Mouse (Mus musculus): ENCODE data around the gene Bcan. TPM values are rescaled to one million over a fixed set of nuclear protein-coding genes. Genes with fewer than 3 reads are reported as not detected.

The Bcan gene
- total RNA-seq, 2 experiments from 2014 or later: 0.19 TPM; not detected in 1

DNA sequence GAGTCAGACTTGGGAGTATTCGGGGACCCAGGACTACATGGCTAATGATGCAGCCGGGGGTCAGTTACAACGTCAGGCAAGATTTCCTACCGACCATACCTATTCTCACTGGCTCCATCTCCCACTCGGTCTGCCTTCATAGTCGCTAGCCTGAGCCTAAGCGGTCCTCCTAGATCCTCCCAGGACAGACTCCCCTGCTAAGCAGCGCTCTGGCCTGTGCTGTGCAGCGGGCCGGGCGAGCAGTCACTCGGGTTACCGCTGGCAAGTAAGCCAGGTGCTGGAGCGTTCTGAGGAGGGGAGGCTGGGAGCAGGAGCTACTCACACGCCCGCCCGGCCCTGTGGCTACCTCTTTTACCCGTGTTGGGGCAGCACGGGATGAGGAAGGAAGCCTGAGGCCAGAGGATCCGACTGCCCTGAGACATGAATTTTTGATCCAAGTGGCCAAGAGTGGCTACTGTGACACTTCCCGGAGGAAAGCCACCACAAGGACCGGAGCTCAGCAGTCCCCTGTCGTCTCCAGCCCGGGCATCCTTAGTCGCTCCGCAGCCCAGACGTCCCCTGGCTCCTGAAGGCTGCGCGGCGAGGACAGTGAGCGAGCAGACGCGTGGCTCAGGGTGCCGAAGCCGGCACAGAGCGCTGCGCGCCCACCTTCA is 661 bp downstream of the Bcan start:
- intact Hi-C loops (cut with DNase I): no loop called here
- DNase-seq: no peak

DNA sequence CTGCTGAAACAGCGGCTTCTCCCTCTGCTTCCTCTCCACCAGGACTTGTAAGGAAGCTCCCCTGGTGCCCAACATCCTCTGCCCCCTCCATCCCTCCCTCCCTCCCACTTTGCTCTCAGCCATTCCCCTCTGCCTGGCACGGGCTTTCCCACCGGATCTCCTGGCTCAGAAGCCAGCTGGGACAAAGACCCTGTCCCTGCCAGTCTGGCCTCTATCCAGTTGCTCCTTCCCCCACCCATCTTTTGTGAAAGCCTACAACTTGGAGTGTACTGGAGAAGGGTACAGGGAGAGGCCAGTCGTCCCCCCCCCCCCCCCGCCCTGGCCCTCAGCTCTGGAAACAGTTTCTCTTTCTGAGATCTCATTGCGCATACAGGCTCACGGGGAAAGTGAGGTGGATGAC is 1.3 kb downstream of the Bcan start:
- DNase-seq: no peak
- intact Hi-C loops (cut with DNase I): no loop called here

DNA sequence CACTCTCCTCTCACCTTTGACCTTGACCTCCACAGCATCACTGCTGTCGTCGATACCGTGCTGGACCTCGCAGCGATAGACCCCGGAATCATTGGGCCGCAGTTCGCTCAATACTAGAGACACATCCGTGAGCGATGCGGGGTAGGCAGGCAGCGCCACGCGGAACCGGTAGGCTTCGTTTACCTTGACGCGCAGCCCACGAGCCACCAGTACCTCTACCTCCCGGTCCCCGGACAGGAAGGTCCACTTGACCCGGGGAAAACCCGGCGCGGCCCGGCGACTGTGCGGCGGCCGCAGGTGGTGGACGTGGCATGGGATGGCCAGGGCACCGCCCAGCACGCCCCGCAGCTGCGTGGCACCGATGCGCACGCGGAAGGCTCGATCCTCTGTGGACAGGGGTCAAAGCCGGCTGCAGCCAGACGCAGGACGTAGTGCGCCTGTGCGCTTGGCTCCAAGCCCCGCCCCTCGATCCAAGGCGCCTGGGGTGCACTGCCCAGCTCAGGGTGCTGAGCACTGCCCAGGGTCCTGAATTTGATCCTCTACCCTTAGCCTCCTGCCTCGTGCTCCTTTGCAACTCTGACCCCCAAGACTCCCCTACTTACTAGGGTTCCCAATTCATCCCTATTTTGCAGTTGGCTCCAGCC is 2.9 kb downstream of the Bcan start:
- DNase-seq: no peak
- intact Hi-C loops (cut with DNase I): no loop called here

DNA sequence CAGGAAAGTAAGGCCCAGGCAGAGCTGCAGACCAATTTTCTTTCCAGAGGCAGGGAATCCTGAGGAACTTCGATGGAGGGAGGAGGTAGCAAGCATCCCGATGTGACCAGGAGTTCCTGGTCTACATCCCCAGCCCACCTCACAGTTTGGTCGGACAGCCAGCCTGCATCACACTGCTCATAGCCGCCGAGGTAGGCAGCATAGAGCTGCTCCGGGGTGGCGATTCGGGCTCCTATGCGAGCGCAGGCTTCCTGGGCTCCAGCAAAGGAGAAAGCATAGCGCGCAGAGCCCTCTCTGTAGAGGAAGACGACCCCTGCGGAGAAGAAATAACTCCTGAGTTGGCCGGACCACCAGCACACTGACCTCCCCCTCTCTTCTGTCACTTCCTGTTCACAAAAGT is 3.6 kb downstream of the Bcan start:
- intact Hi-C loops (cut with DNase I): no loop called here
- no peak for DNase-seq

DNA sequence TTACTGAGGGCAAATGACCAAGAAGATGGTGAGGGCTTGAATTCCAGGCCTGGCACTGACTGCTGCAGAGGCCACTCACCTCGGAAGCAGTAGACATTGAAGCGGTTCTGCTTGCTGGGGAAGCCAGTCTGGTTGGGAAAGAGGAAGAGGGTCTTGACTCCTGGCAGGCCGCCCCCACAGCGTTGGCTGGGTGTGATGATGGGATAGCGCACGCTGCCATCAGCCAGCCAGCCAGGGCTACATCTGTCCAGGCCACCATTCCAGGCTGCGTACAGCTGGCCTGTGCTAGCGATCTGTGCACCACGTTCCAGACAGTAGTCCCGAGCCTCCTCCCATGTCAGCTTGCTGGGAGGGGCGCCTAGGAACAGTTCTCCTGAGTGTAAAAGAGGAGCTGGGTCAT is 4.7 kb downstream of the Bcan start:
- DNase-seq: no peak
- intact Hi-C loops (cut with DNase I): no loop called here

DNA sequence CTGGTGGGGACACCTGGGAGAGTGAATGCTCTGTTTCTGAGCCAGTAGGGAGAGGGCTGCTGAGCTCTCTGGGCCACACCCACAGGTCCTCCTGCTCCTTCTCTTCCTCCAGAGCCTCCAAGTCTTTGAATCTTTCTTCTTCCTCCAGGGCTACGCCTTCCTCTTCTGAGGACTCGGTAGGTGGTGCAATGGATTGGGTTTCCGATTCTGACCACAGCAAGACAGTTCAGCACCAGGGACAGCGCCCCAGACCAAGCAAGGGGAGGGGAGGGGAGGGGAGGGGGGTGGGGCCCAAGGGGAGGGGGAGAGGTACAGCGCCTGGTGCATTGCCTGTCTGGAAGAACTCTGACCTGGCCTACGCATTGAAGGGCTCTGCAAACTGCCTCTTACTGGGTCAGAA is 6.6 kb downstream of the Bcan start:
- no peak for DNase-seq
- intact Hi-C loops (cut with DNase I): no loop called here

DNA sequence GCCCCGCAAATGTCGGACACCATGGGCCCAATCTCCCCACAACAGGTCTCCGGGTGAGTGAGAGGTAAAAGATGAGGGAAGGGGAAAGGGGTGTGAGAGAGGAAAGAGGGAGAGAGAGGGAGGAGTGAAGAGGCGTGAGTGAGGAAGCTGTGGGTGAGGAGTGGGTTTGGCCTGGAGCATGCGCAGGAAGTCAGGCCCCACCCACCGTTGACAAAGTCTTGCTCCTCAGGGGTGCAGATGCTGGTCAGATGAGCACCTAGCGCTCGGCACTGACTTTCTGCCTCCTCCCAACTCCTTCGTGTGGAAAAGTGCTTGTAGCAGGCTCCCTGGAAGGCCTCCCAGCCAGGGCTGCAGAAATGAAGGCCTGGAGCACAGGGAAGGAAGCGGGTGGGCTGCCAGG is 10.1 kb downstream of the Bcan start:
- no peak for DNase-seq
- intact Hi-C loops (cut with DNase I): no loop called here

DNA sequence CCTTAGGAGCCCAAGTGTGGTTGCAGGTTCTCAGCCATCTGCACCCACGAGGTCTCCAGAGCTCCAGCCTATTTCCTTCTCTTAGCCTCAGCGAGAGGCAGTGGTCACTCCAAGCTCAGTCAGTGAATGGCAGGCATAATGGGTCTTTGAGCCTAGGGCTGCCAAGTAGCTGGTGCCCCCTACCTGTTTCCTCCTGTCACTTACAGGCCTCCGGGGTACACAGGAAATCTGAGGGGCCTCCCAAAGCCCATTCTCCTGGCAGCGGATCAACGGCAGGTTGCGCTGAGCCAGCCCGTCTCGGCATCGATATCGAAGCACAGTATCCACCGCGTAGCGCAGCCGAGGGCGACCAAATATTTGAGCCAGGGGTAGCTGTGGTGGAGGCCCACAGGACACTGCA is 12.0 kb downstream of the Bcan start:
- intact Hi-C loops (cut with DNase I): no loop called here
- DNase-seq: no peak

DNA sequence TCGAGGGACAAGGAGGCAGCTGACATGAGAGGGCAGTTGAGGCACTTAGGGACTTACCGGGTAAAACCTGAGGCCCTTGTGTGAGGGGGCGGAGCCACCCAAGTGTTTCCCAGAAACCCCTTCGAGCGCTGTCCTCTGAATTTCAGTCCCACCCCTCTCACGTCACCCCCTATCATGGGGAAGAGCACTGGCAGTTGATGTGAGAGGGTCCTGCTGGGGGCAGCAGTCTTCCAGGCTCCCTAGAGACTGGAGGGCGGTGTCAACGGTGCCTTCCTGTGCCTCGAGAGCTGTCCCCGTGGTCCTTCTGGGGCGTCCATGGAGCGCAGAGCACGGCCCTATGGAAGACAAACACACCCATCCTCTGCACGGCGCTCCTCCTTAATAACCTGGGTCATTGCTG is 12.4 kb downstream of the Bcan start:
- intact Hi-C loops (cut with DNase I): loop anchor here (1.0 kb wide), 2 partner anchors 17 to 52 kb away; no protein-coding TSS in a partner anchor
- DNase-seq: no peak

DNA sequence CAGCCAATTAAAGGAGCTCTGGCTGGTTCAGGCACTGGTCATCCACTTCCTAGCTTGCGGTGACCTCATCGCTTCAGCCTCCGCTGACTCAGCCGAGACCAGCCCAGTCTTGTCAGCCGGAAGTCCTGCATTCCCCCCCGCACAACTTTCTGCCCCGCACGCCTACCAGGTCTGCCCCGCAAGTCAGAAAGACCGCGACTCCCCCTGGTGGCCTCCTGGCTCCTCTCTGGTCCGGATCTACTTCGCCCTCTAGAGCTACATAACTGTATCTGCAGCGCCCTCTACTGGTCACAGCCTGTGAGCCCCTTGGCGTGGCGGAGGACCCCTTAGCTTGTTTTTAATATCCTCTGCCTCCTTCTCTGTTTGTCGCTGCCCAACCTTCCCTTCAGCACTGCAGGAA is 13.2 kb downstream of the Bcan start:
- DNase-seq: peak; percentile 93 to 98
- intact Hi-C loops (cut with DNase I): loop anchor here (1.0 kb wide), 2 partner anchors 17 to 52 kb away; no protein-coding TSS in a partner anchor

DNA sequence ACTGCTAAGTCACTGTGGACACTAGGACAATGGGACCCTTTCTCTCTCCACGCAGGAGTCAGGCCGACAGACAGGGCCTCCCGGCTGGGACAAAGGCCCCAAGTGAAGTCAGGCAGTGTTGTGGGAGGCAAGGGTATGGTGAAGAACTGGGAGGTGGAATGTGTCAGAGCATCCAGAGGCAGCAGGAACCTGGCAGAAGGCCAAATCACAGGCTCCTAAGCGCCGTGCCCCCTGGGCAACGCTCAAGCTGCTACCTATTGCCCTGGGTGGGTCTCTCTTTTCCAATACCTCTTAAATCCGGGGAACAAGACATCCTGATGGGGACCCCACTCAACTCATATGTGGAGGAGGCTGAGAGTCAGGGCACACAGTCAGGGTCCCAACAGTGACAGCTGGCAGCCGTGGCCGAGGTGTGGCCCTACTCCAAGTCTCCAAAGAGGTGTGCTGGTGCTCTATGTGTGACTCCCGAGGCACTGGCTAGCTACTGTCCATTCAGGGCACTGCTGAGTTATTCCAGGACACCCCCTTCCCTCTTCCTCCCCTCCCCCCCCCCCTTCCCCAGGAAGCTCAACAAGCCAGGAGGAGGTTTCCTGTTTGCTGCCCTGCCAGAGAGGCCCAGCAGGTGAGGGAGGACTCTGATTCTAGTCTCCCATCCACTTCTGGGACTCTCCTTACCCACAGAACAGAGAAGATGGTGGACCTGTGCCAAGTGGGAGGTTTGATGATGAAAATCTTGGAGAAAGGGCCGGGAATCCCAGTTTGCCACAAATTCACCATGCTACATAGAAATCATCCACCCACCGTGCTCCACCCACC is 14.3 kb downstream of the Bcan start:
- intact Hi-C loops (cut with DNase I): no loop called here

DNA sequence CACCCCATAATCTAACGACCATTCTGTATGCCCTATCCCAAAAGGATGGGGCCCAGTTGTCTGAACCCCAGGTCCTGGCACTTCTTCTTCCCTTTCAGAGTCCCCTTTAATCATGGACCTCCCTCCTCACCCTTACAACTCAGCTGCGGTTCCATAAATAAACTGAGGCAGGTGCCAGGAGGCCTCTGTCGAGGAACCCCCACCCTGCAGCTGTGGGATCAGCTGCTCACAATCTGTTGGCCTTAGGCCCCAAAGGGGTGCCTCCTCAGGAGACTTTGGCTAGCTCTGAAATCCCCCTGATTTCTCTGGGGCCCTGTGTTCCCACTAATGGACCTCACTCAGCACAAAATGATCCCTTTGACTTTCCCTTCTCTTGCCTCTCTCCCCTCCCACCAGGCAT is 15.9 kb downstream of the Bcan start:
- DNase-seq: no peak
- intact Hi-C loops (cut with DNase I): loop anchor here (5.0 kb wide), 1 partner anchor 153 kb away; no protein-coding TSS in a partner anchor

More for the DNA sequence above, 14.3 kb downstream of the Bcan start:
- peak in 1 of 2 experiments; percentile 34 for DNase-seq

DNA sequence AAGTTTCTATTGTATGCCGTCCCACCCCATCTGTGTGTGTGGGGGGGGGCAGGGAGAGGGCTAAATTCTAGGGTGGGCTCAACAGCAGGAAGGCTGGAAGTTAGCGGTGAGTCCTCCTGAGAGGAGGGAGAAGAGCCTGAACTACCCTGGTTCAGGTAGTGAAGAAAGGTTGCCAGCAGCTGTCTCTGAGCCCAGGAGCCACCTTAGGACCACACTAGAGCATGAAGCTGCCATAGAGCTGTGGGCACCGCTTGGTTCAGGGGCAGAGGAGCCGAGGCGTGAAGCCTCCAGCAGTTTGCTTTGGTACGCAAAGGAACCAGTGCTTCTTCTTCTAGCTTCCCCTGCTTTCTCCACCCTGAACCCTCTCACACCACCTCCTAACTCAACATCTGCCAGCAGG is 16.4 kb downstream of the Bcan start:
- no peak for DNase-seq
- intact Hi-C loops (cut with DNase I): loop anchor here (5.0 kb wide), 1 partner anchor 154 kb away; no protein-coding TSS in a partner anchor

DNA sequence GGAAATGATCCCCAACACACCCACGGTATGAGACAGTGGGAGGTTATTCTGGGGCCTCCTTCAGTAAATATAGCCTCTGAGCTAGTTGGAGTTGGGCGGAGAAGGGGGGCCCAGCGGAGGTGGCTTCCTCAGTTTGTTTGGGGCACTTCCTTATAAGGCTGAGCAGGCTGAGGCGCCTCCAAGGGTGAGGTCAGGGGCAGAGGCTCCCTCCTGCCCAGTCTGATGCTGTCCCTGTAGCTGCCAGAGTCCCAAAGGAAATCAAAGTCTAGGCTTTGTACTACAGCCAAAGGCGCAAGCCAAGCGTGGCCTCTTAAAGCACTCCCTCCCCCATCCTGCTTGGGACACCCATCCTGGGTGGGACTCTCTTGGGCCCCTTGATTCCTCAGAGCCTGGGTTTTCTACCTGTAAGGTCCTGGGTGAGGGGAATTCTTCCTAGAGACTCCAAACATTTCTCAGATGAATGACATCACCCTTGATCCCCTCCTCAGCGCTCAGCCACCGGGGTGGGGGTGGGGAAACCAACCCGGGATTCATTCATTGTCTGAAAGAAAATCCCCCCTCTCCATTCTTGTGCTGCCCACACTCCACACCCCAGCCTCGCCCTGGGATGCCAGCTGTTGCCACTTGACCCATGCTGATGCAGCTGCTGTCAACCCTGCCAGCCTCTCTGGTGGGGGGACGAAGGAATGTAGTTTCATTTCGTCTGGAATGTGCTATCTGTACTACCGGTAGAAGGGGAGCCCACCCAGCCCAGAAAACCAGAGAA is 17.0 kb downstream of the Bcan start:
- intact Hi-C loops (cut with DNase I): loop anchor here (1.0 to 5.0 kb wide), 2 partner anchors 13 to 154 kb away; no protein-coding TSS in a partner anchor

DNA sequence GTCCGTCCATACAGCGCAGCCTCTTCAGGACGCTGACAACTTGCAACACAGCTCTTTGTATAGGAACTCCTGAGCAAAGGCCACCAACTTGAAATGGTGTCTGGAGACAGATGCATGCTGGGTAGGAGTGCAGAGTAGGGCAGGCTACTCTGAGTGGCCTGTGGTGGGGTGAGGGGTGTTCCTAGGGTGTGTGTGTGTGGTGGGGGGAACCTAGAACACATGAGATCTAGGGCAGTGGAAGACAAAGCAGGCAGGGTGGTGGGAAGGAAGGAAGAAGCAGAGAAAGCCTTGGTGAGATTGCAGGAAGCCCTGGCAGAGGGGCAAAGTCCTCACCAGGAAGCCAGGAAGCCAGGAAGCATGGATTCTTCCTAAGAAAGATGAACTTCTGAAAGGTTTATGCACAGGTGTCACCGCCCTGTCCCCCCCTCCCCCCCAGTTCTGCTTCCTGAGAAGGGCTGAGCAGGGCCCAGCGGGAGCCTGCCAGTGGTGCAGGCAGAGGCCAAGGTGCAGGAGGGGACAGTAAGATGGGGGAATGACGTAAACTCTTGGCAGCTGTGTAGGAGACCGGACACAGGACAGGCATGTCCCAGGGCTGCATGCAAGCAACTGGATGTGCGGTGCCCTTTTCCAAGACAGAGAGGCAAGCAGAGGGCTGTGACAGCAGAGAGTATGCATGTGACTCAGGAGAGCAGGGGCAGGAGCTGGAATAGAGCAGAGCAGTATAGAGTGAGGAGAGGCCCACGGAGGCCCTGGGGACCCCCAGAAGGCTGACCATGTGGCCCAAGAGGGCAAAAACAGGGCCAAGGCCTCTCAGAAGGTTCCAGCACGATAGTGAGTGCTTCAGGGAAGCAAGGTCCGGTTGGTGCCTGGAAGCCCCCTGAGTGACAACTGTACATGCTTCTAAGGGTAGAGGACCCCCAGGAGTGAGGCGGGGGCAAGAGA is 17.9 kb downstream of the Bcan start:
- peak; percentile 65 to 69 for DNase-seq
- intact Hi-C loops (cut with DNase I): loop anchor here (1.0 to 5.0 kb wide), 2 partner anchors 12 to 155 kb away; no protein-coding TSS in a partner anchor

More for the DNA sequence above, 17.0 kb downstream of the Bcan start:
- DNase-seq: peak in 1 of 2 experiments; percentile 58

DNA sequence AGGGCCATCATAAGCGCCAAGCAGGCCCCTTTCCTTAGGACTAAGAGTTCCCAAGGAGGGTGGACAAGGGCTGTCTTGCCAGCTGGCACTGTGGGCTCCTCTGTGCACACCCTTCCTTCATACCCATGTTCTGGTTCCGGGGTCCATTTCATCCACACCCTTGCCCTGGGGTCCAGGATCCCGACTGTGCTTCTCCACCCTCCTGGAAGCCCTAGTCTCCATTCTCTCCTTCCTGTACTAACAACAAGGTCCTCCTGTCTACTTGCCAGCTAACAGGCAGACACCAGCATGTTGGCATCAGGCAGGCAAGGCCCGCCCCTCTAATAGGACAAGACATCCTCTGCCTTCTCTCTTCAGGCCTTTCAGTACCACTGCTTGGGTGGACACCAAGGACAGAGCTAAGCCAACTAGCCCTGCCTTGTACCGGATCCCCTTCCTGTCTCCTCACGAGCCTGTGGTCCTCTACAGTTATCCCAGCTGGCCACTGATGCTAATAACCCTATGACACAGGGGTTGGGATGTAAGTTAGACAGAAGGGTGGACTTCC is 18.7 kb downstream of the Bcan start:
- intact Hi-C loops (cut with DNase I): loop anchor here (5.0 kb wide), 1 partner anchor 156 kb away; no protein-coding TSS in a partner anchor
- DNase-seq: no peak

DNA sequence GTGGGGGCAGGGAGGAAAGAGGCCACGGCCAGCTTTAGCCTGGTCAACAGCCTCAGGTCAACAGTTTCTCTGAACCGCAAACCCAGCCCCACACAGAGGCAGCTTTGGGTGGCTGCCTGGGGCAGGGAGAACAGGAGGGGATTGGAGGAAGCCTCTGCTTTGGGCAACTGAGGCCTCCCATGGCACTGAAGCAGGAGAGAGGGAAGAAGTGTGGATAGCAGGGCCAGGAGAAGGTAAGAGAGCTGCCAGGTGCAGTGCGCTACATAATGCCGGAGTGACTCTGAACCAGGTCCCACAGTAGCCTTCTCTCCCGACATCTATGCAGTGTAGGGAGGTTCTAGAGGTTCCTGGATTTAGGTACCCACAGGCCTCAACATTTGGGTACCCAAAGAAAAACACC is 19.3 kb downstream of the Bcan start:
- intact Hi-C loops (cut with DNase I): loop anchor here (5.0 kb wide), 1 partner anchor 157 kb away; no protein-coding TSS in a partner anchor
- DNase-seq: no peak

DNA sequence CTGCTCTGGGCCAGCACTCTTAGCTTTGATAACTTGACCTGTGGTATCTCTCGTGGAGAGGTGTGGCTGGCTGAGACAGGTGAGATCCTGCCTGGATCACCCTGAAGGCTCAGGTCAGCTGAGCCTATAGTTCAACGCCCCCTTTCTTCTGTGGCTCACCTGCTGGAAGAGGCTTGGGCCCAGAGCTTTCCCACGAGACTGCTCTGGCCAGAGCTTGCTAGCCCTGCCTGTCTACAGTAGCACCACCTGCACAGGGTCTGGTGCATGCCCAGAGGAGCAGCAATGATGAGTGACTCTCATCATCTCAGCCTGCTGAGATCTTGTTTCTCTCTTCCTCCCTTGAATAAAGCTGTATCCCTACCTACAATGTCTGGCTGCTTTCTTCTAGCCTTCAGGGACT is 19.9 kb downstream of the Bcan start:
- intact Hi-C loops (cut with DNase I): loop anchor here (5.0 kb wide), 1 partner anchor 157 kb away; no protein-coding TSS in a partner anchor
- no peak for DNase-seq

DNA sequence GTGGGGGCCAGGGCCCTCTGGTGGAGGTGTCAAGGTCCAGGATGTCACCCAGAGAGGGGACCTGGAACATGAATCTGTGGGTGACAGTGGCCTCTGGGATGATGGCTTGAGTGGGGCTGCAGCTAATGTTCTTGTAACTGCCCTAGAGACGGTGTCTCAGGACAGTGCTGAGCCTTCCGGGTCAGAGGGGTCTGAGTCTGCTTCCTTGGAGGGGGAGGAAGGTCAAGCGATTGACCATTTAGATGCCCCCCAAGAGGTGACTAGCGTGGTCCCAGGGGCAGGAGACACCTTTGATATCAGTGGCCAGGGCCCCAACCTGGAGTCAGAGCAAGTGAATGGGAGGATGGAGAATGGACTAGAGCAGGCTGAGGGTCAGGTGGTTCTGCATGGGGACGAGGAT is 20.5 kb downstream of the Bcan start:
- intact Hi-C loops (cut with DNase I): no loop called here
- DNase-seq: no peak
